Comparison of ENCODE assay signal across 7 mouse cellular contexts in genomic region chr8:13338255-13338860, GRCm38 (mm10). TPM values are rescaled to one million over a fixed set of nuclear protein-coding genes. Genes with fewer than 3 reads are reported as not detected.
DNase-seq lines count a peak whose midpoint lies in the region; ATAC-seq lines count a peak whose summit lies in the region.

Tfdp1 (plus strand) TSS chr8:13338751.

- peak; percentile 89 for DNase-seq in adrenal gland, postnatal 14 days
- DNase-seq in embryonic facial prominence, embryonic 11.5 days (ENCODE audit: low spot score): peak; percentile 92
- DNase-seq in heart, adult 11 months: peak; percentile 98
- DNase-seq in kidney, adult 18-20 months: peak; percentile 78
- DNase-seq in limb, embryonic 11.5 days (ENCODE audit: low spot score): peak; percentile 88
- DNase-seq in midbrain, embryonic 14.5 days: peak; percentile 96
- peak; percentile 58 to 64 for DNase-seq in spleen, adult 18-20 months

- ATAC-seq in embryonic facial prominence, embryonic 11.5 days (replicated peaks; ENCODE audit: insufficient number of reproducible peaks, low FRiP score, low TSS enrichment, low read depth): peak; percentile 93
- peak; percentile 91 for ATAC-seq in limb, embryonic 11.5 days (ENCODE audit: insufficient number of reproducible peaks, low FRiP score, low TSS enrichment, low read depth)
- ATAC-seq in midbrain, embryonic 14.5 days (ENCODE audit: low FRiP score, low TSS enrichment): peak; percentile 95

- H3K4me1 ChIP-seq in embryonic facial prominence, embryonic 11.5 days (ENCODE audit: control insufficient read depth, insufficient read depth, low read length): peaks cover 2% of the 10 kb centered on the region; the same call in 1 of the 2 replicates
- no peaks in the 10 kb centered on the region for H3K4me1 ChIP-seq in limb, embryonic 11.5 days (ENCODE audit: control insufficient read depth, insufficient read depth, low read length)
- peaks cover 11% of the 10 kb centered on the region for H3K4me1 ChIP-seq in midbrain, embryonic 14.5 days (ENCODE audit: control insufficient read depth, insufficient read depth, low read length)

- H3K4me3 ChIP-seq in embryonic facial prominence, embryonic 11.5 days (ENCODE audit: low read depth, low read length): peak within 1 kb of the TSS; percentile 95
- peak within 1 kb of the TSS; percentile 89 for H3K4me3 ChIP-seq in limb, embryonic 11.5 days (ENCODE audit: low read depth, low read length)
- peak within 1 kb of the TSS; percentile 87 for H3K4me3 ChIP-seq in midbrain, embryonic 14.5 days (replicated peaks; ENCODE audit: low read depth, low read length)

- H3K9ac ChIP-seq in embryonic facial prominence, embryonic 11.5 days (replicated peaks; ENCODE audit: low read length): peak within 1 kb of the TSS; percentile 96
- H3K9ac ChIP-seq in limb, embryonic 11.5 days (ENCODE audit: low read length): peak within 1 kb of the TSS; percentile 93
- H3K9ac ChIP-seq in midbrain, embryonic 14.5 days (replicated peaks; ENCODE audit: low read length): peak within 1 kb of the TSS; percentile 88

- H3K27ac ChIP-seq in embryonic facial prominence, embryonic 11.5 days (replicated peaks; ENCODE audit: low read depth, low read length): peak within 1 kb of the TSS; percentile 56
- H3K27ac ChIP-seq in limb, embryonic 11.5 days (replicated peaks; ENCODE audit: low read depth, low read length): peak within 1 kb of the TSS; percentile 62
- H3K27ac ChIP-seq in midbrain, embryonic 14.5 days (replicated peaks; ENCODE audit: low read depth, low read length): peak within 1 kb of the TSS; percentile 78

- peaks cover 3% of the 10 kb centered on the region for H3K36me3 ChIP-seq in embryonic facial prominence, embryonic 11.5 days (replicated peaks; ENCODE audit: control insufficient read depth, insufficient read depth, low read depth, low read length)
- H3K36me3 ChIP-seq in limb, embryonic 11.5 days (ENCODE audit: control insufficient read depth, insufficient read depth, low read length): peaks cover 4% of the 10 kb centered on the region
- peaks cover 23% of the 10 kb centered on the region for H3K36me3 ChIP-seq in midbrain, embryonic 14.5 days (ENCODE audit: control insufficient read depth, insufficient read depth, low read length)

- 2% methylated on average over 48 of the region's 72 CpGs for WGBS in embryonic facial prominence, embryonic 11.5 days
- WGBS in limb, embryonic 11.5 days: 3% methylated on average over 54 of the region's 72 CpGs
- 1% methylated on average over 50 of the region's 72 CpGs for WGBS in midbrain, embryonic 14.5 days

- no peaks in the 10 kb centered on the region for H3K27me3 ChIP-seq in embryonic facial prominence, embryonic 11.5 days (ENCODE audit: control insufficient read depth, insufficient read depth, low read length)
- H3K27me3 ChIP-seq in limb, embryonic 11.5 days (ENCODE audit: control insufficient read depth, insufficient read depth, low read length): no peaks in the 10 kb centered on the region
- H3K27me3 ChIP-seq in midbrain, embryonic 14.5 days (ENCODE audit: control insufficient read depth, insufficient read depth, low read length): no peaks in the 10 kb centered on the region

- no peaks in the 10 kb centered on the region for H3K9me3 ChIP-seq in embryonic facial prominence, embryonic 11.5 days (replicated peaks; ENCODE audit: control insufficient read depth, low read length)
- no peaks in the 10 kb centered on the region for H3K9me3 ChIP-seq in limb, embryonic 11.5 days (ENCODE audit: control insufficient read depth, low read length)
- no peaks in the 10 kb centered on the region for H3K9me3 ChIP-seq in midbrain, embryonic 14.5 days (ENCODE audit: control insufficient read depth, low read length)

- H3K4me2 ChIP-seq in embryonic facial prominence, embryonic 11.5 days (ENCODE audit: low read depth, low read length): peak within 1 kb of the TSS; percentile 81
- H3K4me2 ChIP-seq in limb, embryonic 11.5 days (ENCODE audit: low read depth, severe bottlenecking): peak within 1 kb of the TSS; percentile 77
- peak within 1 kb of the TSS; percentile 87 for H3K4me2 ChIP-seq in midbrain, embryonic 14.5 days (ENCODE audit: low read length)

RNA-seq across cellular contexts. Expression of gene Tfdp1, which starts in this region (rescaled TPM):
- total RNA-seq in adrenal gland, postnatal 14 days (2021): 72.4 and 74.4 TPM in 2 replicates
- 207 and 237 TPM in 2 replicates for polyA plus RNA-seq in embryonic facial prominence, embryonic 11.5 days (2014; fragmentation: Nextera tagmentation; extraction: Ambion mirVana)
- 196 and 199 TPM in 2 replicates for polyA plus RNA-seq in limb, embryonic 11.5 days (2014; fragmentation: Nextera tagmentation; extraction: Ambion mirVana)
- polyA plus RNA-seq in midbrain, embryonic 14.5 days (2014; fragmentation: Nextera tagmentation; extraction: Ambion mirVana): 77.9 and 112 TPM in 2 replicates

Comparison
In these comparisons a context has a peak if more than half of its experiments do, and no peak if none do; other contexts are left out.
1. Peak in every context shown above with its lines: DNase-seq, ATAC-seq, H3K4me3 ChIP-seq and H3K27ac ChIP-seq.